Mouse (Mus musculus): ENCODE measurements around the gene Cemip.

DNA sequence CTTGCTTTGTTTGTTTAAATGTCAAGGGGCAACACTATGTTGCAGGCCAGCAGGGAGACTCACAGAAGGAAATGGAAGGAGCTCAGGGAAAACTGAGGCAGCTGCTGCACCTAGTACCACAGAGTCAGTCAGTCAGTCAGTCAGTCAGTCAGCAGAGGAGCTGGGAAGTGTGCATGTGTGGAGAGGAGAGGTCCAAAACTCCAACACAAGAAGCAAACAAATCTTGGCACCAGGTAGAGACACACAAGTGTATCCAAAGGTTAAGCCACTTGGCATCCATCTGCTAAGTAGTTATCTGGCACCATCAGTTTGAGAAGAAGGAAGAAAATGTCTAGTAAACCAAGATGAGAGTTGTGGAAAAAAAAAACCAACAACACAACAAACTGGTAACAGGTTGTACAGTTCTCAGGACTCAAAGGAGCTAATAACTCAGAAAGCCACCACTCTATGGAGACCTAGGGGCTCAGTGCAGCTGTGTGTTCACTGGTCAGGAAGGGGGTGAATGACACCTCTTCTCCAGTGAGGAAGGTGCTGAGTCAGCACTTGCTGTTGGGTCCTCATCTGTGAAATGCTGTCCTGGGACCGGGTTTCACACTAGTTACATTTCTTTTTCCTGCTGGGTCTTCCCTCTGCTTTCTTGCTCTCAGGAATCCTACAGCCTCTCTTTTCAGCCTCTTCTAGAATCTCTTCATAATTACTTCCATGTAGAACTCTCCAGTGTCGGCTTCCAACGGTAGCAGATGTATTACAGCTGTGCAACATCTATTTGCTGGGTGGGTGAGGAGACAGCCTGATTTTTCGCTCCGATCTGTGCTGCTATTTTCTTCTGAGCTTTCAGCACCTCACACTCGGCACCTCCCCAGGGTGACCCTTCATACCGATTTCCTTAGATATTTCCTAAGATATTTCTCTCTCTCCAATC lies 30.6 kb upstream of the Cemip start:
- no peak for TF ChIP-seq CTCF (IDR thresholded peaks at IDR 0.05; ENCODE audit: low read depth, low read length)
- no peak for TF ChIP-seq POLR2A (IDR thresholded peaks at IDR 0.05; ENCODE audit: extremely low read depth, insufficient read depth, low read length)

Measured in liver, adult 2 months (tissue).